Mouse (Mus musculus) sigmoid colon, adult 10 weeks (tissue): ENCODE measurements around the gene Agxt. TPM values are rescaled to one million over a fixed set of nuclear protein-coding genes. Genes with fewer than 3 reads are reported as not detected.

Experiments used
- polyA plus RNA-seq: library from polyadenylated mRNA; stranded (reverse); fragments of 350-450 nt; fragmentation: Illumina TruSeq; extraction: RNeasy Lipid Tissue Mini Kit (QIAGEN cat#74804); gene quantifications from one replicate; pipeline ENCODE4 v1.2.3, GENCODE M21; 2014; ENCODE audit warnings: low read depth, low replicate concordance

Agxt gene
- not detected for polyA plus RNA-seq

GRCm38 (mm10) chr1:93135036-93135526 is at the start of gene Agxt:
TSS of gene Agxt (plus strand) at chr1:93135240.

GRCm38 (mm10) chr1:93101571-93102061 is 33.4 kb upstream of the Agxt start, which contains the start of gene Kif1a:
TSS of gene Kif1a (minus strand) at chr1:93101951.

GRCm38 (mm10) chr1:93160501-93161133 is 25.6 kb downstream of the Agxt start, which contains the start of gene 2310007B03Rik:
TSS of gene 2310007B03Rik (minus strand) at chr1:93160948.

GRCm38 (mm10) chr1:93168295-93168775 is 33.3 kb downstream of the Agxt start, which contains the start of gene Crocc2:
TSS of gene Crocc2 (plus strand) at chr1:93168725.

Other genes starting within 250 kb of the Agxt start
- not detected for gene Ankmy1, start 232.3 kb upstream of the Agxt start, polyA plus RNA-seq
- gene Dusp28, start 228.3 kb upstream of the Agxt start, polyA plus RNA-seq = 5.1 TPM
- gene Rnpepl1, start 224.5 kb upstream of the Agxt start, polyA plus RNA-seq = 4.5 TPM
- gene Capn10, start 200.9 kb upstream of the Agxt start, polyA plus RNA-seq = 4.4 TPM
- gene Gpr35, start 184.4 kb upstream of the Agxt start, polyA plus RNA-seq = 24.0 TPM
- not detected for gene Aqp12, start 128.9 kb upstream of the Agxt start, polyA plus RNA-seq
- 0.73 TPM for gene Kif1a, start 33.3 kb upstream of the Agxt start, polyA plus RNA-seq
- 2.5 TPM for gene 2310007B03Rik, start 25.7 kb downstream of the Agxt start, polyA plus RNA-seq
- not detected for gene Crocc2, start 33.5 kb downstream of the Agxt start, polyA plus RNA-seq
- gene Sned1, start 100.6 kb downstream of the Agxt start, polyA plus RNA-seq = 27.8 TPM
- gene Mterf4, start 170.7 kb downstream of the Agxt start, polyA plus RNA-seq = 17.4 TPM
- gene Ppp1r7, start 207.6 kb downstream of the Agxt start, polyA plus RNA-seq = 84.3 TPM
- gene Pask, start 208.2 kb downstream of the Agxt start, polyA plus RNA-seq = 1.7 TPM
- 34.6 TPM for gene Ano7, start 238.7 kb downstream of the Agxt start, polyA plus RNA-seq